Mouse (Mus musculus) neural tube, embryonic 14.5 days (tissue): ENCODE measurements at regions not wholly inside any gene's neighbourhood (a gene's known extent, or its start where the extent isn't known, plus 50 kb on each side); places are given as distances from the start of the nearest gene placed in this dataset.

Source experiments
- ATAC-seq: fragments of 200-750 bp; cut with Nextera tagmentation; 2 replicates; pipeline ENCODE4 v1.8.0; 2017; ENCODE audit warnings: low read depth, mild to moderate bottlenecking, moderate TSS enrichment, moderate library complexity
- H3K27ac ChIP-seq: fragments of 300-500 bp; sonication (generic); 2 replicates; pipeline ENCODE4 v1.5.1; 2014; ENCODE audit warnings: low read depth, mild to moderate bottlenecking, control low read depth, low read length, moderate library complexity, mixed read lengths
- H3K27me3 ChIP-seq: fragments of 300-500 bp; sonication (generic); 2 replicates; pipeline ENCODE4 v1.6.1; 2014; ENCODE audit warnings: low read length; ENCODE audit not compliant: control insufficient read depth, insufficient read depth
- H3K36me3 ChIP-seq: fragments of 300-500 bp; sonication (generic); 2 replicates; pipeline ENCODE4 v1.6.1; 2014; ENCODE audit warnings: low read length, mixed read lengths; ENCODE audit not compliant: control insufficient read depth, insufficient read depth
- H3K4me1 ChIP-seq: fragments of 300-500 bp; sonication (generic); 2 replicates; pipeline ENCODE4 v1.6.1; 2014; ENCODE audit warnings: low read length; ENCODE audit not compliant: control insufficient read depth, insufficient read depth
- H3K4me2 ChIP-seq: fragments of 300-500 bp; sonication (generic); 2 replicates; pipeline ENCODE4 v1.6.1; 2014; ENCODE audit warnings: mild to moderate bottlenecking, low read depth, low read length, control low read depth
- H3K4me3 ChIP-seq: fragments of 300-500 bp; sonication (generic); 2 replicates; pipeline ENCODE4 v1.5.1; 2014; ENCODE audit warnings: low read depth, low read length, control low read depth, mixed read lengths
- H3K9ac ChIP-seq: fragments of 300-500 bp; sonication (generic); replicated peaks from 2 replicates; pipeline ENCODE4 v1.6.1; 2014; ENCODE audit warnings: low read depth, mild to moderate bottlenecking, control low read depth, low read length, mixed read lengths
- H3K9me3 ChIP-seq: fragments of 300-500 bp; sonication (generic); 2 replicates; pipeline ENCODE4 v1.6.1; 2016; ENCODE audit warnings: low read length; ENCODE audit not compliant: control insufficient read depth
- WGBS: fragments of 180-500 bp; shearing (Covaris S2); extraction: QIAGEN DNeasy Blood & Tissue Kit; methylation state at CpG from one replicate; pipeline ENCODE4 v1.1.7; 2014; 5-methylcytosine and 5-hydroxymethylcytosine counted together

DNA sequence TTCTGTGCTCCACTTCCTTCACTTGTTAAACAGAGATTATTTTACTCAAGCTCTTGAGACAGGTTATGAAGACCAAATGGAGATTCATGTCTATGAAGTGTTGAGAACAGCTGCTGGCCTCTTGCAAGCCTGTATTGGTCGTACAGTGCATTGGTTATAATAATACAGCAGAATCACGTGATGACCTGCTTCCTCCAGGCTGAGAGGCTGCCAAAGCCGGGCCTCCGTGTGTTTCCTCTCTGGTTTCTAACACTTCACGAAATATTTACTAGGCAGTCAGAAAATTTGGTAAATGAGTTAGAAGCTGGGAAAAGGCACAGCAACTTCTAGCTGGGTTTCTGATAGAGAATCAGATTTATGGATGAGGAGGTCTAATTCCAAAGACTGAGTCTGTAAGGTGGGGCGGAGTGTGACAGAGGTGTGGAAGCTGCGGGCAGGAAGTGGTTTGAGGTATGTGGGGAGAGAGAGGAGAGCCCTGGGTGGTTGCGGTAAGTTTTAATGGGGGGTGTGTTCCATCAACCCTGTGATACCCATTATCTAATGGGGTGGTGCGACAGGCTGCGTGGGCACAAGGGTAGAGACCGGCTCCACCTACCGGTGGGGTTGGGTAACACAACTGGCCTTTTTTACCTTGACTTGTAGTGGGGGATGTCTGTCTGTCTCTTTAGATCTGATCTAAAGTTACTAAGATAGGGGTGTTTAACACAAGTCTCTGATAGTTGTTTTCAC lies 159.5 kb downstream of the Plpp3 start:
- Histone ChIP-seq H3K4me2 (no peak overlapping the region), H3K27ac (no peak overlapping the region), H3K4me3 (no peak overlapping the region), H3K36me3 (no peaks in the 10 kb centered on the region), H3K4me1 (no peaks in the 10 kb centered on the region), H3K9ac (no peak overlapping the region), H3K27me3 (no peaks in the 10 kb centered on the region), H3K9me3 (no peaks in the 10 kb centered on the region)
- 78% methylated on average over 12 of the region's 12 CpGs for WGBS
- no peak for ATAC-seq

DNA sequence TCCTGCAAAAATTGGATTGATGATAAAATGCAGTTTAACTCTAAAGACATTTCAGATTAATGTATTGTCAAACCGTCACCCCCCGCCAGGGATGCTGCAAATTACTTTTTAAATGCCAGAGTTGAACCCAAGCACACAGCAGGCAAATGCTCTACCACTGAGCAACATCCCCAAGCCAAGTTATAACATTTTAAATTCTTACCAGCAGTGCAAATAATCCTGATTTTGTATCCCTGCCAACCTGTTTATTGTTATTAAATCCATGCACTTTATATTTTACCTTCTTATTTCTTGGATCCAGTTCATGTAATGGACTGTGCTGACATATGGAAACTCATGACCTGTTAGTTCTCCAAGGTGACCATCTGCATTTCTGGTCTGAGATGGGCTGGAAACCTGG lies 161.3 kb downstream of the Plpp3 start:
- Histone ChIP-seq H3K4me3 (no peak overlapping the region), H3K4me2 (no peak overlapping the region), H3K4me1 (no peaks in the 10 kb centered on the region), H3K9me3 (no peaks in the 10 kb centered on the region), H3K27ac (no peak overlapping the region), H3K9ac (no peak overlapping the region), H3K27me3 (no peaks in the 10 kb centered on the region), H3K36me3 (no peaks in the 10 kb centered on the region)
- WGBS, result 71% methylated on average over 2 of the region's 2 CpGs
- no peak for ATAC-seq

DNA sequence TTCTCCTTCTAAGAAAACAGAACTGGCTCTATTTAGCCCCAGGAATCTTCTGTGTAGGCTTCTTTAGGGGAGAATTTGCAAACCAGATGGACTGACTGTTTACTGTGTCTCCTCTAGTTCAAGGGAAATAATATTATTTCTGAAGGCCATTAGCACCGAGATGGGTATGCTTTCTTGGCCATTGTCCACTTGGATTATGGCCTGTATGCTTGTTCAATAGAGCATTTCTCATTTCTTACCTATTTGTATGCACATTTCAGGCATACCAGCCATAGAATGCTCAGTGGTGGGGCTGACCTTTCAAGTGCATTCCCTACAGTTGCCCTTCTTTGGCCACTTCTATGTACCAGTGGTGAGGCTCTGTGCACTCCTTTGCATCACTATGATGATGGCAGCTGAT lies 166.3 kb downstream of the Plpp3 start:
- WGBS, result 57% methylated on average over 1 of the region's 1 CpGs
- no peaks in the 10 kb centered on the region for H3K36me3 ChIP-seq
- no peak overlapping the region for H3K4me3 ChIP-seq
- H3K4me2 ChIP-seq, result no peak overlapping the region
- H3K9me3 ChIP-seq, result no peaks in the 10 kb centered on the region
- ATAC-seq, result no peak
- no peaks in the 10 kb centered on the region for H3K4me1 ChIP-seq
- H3K9ac ChIP-seq, result no peak overlapping the region
- H3K27ac ChIP-seq, result no peak overlapping the region
- H3K27me3 ChIP-seq, result no peaks in the 10 kb centered on the region

DNA sequence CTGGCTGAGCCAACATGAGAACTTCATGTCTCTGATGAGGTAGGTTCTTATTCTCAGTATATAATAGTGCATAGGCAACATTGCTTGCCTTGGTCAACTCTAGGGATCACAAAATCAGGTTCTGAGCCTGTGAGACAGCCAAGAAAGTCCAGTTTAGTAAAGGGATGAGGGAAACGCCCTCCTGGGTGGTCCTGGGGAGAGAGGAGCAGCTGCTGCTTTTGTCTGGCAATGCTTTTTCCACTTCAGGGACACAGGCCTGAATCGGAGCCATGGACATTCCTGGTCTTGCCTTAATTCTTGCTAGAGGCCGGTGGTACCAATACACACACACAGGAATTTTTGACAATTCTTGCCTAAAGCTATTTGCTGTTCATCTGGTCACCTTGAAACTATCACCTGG lies 169.8 kb downstream of the Plpp3 start:
- Histone ChIP-seq H3K4me1 (no peaks in the 10 kb centered on the region), H3K27me3 (no peaks in the 10 kb centered on the region), H3K9me3 (no peaks in the 10 kb centered on the region), H3K4me2 (no peak overlapping the region), H3K36me3 (no peaks in the 10 kb centered on the region), H3K4me3 (no peak overlapping the region), H3K27ac (no peak overlapping the region), H3K9ac (no peak overlapping the region)
- ATAC-seq, result no peak
- WGBS, result 36% methylated on average over 3 of the region's 3 CpGs

DNA sequence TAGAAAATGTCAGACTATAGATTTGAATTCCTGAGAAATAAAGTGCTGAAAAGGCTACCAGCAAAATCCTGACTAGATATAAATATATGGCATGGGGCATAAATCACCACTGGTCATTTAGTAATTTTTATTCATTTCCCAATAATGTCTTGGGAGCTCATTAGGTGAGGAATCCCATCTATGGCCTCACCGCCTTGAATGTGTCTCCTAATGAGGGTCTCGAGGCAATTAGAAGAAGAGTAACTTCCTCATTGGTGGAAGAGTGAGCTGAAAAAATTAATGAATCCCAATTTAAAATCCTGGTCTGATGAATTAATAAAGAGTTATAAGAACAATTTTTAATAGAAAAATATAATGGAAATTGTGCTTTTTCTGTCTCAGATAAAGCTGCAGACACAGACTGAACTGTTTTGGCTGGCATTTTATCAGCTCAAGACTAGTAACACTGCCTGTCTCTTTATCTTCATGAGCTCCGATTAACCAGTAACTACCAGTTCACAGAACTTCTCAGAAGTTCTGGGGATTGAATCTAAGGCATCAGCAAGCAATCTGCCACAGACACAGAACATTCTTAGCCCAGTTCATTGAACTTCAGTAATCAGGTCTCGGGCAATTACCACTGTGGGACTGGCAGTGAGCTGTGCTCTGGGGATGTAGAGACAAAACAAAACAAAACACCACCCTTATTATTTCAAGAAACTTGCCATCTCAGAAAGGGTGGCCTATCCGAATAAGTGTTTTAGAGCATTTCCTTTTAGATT lies 170.7 kb downstream of the Plpp3 start:
- H3K9me3 ChIP-seq, result no peaks in the 10 kb centered on the region
- H3K4me3 ChIP-seq, result no peak overlapping the region
- no peaks in the 10 kb centered on the region for H3K36me3 ChIP-seq
- WGBS, result 86% methylated on average over 5 of the region's 5 CpGs
- no peak overlapping the region for H3K9ac ChIP-seq
- no peak overlapping the region for H3K4me2 ChIP-seq
- no peaks in the 10 kb centered on the region for H3K4me1 ChIP-seq
- ATAC-seq, result no peak
- no peaks in the 10 kb centered on the region for H3K27me3 ChIP-seq
- H3K27ac ChIP-seq, result no peak overlapping the region

DNA sequence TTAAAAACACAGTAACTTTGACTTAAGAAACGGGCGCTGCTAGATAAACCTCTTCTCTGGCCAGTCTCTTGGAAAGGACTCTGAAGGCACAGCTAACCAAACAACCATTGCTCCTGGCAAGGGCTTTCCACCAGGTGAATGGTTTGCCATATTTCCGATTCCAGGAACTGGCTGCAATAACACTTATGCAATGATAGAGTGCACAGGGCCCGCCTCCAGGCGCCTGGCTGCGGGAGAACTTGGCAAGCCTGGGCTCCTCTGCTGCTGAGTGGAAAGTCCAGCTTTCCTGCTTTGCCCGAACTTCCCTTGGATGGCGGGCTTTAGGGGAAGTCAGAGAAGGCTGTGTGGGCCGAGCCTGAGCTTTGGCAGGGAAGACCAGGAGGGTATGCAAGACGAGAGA lies 171.6 kb downstream of the Plpp3 start:
- Histone ChIP-seq H3K9me3 (no peaks in the 10 kb centered on the region), H3K36me3 (no peaks in the 10 kb centered on the region), H3K4me1 (no peaks in the 10 kb centered on the region), H3K4me3 (no peak overlapping the region), H3K27ac (no peak overlapping the region), H3K27me3 (no peaks in the 10 kb centered on the region), H3K9ac (no peak overlapping the region), H3K4me2 (no peak overlapping the region)
- 83% methylated on average over 10 of the region's 10 CpGs for WGBS
- ATAC-seq, result no peak

DNA sequence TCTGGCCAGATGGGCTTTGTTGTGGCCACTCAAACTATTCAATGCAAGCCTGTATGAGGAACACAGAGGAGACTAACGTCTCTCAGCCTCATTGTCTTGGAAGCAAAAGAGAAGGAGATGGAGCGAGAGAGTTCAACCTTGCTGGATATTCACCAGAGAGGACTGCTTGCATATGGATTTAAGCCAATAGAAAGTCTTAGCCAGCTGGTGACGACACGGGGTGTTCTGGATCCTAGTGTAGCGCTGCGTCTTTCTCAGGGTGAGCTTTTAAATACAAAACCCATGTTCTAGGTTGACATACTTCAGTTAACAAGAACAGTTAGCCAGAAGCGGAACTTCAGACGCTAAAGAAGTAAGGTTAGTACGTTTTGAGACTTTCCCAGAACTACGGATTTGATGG lies 174.9 kb downstream of the Plpp3 start:
- Histone ChIP-seq H3K9me3 (no peaks in the 10 kb centered on the region), H3K4me3 (no peak overlapping the region), H3K36me3 (no peaks in the 10 kb centered on the region), H3K9ac (no peak overlapping the region), H3K4me2 (no peak overlapping the region), H3K27me3 (no peaks in the 10 kb centered on the region), H3K27ac (no peak overlapping the region), H3K4me1 (no peaks in the 10 kb centered on the region)
- no peak for ATAC-seq
- WGBS, result 90% methylated on average over 10 of the region's 10 CpGs

DNA sequence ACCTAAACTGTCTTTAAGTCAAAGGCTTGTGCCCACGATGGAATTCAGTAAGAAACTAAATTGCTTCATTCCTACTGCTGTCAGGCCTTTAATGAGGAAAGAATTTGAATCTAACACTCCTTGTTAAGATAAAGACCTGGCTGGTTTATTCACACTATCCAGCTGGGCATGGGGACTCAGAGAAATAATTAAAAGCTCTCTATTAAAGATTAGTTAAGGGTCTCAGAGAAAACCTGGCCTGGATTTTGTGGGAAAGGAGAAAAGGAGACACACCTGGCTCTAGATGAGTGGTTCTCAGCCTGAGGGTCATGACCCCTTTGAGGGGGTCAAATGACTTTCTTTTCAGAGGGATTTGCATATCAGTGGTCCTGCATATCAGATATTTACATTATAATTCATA lies 178.7 kb downstream of the Plpp3 start:
- Histone ChIP-seq H3K9me3 (no peaks in the 10 kb centered on the region), H3K4me1 (no peaks in the 10 kb centered on the region), H3K9ac (no peak overlapping the region), H3K4me3 (no peak overlapping the region), H3K27ac (no peak overlapping the region), H3K36me3 (no peaks in the 10 kb centered on the region), H3K4me2 (no peak overlapping the region), H3K27me3 (no peaks in the 10 kb centered on the region)
- 39% methylated on average over 1 of the region's 1 CpGs for WGBS
- ATAC-seq, result no peak

DNA sequence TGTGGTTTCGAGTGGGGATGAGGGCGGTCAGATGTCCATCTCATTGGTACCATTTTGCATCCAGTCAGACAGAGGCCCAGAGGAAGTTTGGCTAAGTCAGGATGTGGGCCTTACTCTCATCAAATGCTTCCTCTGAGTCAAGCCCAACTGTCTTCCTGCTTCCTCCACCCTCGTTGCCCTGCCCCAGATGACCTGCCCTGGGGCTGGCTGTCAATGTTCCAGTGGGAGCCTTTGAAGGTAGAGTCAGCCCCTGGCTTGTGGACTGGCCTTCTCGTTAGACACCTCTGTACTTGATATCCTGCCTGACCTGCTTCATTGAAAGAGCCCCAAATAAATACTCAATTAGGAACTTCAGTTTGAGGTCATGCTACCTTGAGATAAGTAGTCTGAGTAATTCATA lies 179.4 kb downstream of the Plpp3 start:
- 75% methylated on average over 4 of the region's 4 CpGs for WGBS
- Histone ChIP-seq H3K9ac (no peak overlapping the region), H3K36me3 (no peaks in the 10 kb centered on the region), H3K4me2 (no peak overlapping the region), H3K4me1 (no peaks in the 10 kb centered on the region), H3K9me3 (no peaks in the 10 kb centered on the region), H3K27me3 (no peaks in the 10 kb centered on the region), H3K27ac (no peak overlapping the region), H3K4me3 (no peak overlapping the region)
- no peak for ATAC-seq
